Mouse (Mus musculus) spleen, postnatal 36 days (tissue): Measurements from ENCODE around the gene Cutc.

Experiments used
- DNase-seq, 2 experiments: peaks; one replicate each; pipeline ENCODE4 v3.0.0; 2022; ENCODE audit warnings: low spot score in 2 of 2, mixed read lengths in 1 of 2

The Cutc gene

GRCm38 (mm10) chr19:43752489-43753225 is at the start of gene Cutc, which contains the start of gene Cox15:
Gene Cutc (plus strand): TSS chr19:43752996.
Gene Cox15 (minus strand): TSS chr19:43753000.
- peak; percentile 95 to 96 for DNase-seq

GRCm38 (mm10) chr19:43704211-43704610 is 48.6 kb upstream of the Cutc start:
- no peak for DNase-seq

DNA sequence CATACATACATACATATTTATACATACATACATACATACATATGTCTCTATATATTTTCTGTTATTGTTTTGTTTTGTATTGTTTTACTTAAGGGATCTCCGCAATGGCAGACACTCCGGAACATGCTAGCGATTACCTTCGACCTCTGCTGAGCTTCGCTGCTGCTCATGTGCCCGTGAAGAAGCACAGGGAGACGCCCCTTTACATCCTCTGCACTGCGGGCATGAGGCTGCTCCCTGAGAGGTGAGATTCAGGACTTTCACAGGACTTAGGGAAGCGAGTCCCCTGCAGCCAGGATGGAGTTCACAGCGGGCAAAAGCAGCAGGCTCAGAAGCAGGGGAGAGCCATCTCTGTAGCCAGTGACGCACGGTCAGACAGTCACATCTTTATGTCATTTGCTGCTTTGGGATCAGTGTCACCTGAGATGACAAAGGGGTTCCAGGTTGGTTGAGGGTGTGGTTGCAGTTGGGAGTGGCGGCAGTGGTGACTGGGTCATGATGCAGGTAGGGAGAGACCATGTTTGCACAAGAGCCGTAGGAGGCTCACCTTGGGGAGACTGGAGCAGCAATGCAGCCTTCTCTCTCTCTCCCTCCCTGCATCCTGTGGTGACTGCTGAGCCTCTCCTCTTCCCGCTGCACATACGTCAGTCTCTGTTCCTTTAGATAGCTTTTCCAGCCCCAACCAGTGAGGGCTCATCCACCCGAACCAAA is 47.9 kb upstream of the Cutc start:
- no peak for DNase-seq

GRCm38 (mm10) chr19:43708206-43708605 is 44.6 kb upstream of the Cutc start:
- DNase-seq, result no peak

DNA sequence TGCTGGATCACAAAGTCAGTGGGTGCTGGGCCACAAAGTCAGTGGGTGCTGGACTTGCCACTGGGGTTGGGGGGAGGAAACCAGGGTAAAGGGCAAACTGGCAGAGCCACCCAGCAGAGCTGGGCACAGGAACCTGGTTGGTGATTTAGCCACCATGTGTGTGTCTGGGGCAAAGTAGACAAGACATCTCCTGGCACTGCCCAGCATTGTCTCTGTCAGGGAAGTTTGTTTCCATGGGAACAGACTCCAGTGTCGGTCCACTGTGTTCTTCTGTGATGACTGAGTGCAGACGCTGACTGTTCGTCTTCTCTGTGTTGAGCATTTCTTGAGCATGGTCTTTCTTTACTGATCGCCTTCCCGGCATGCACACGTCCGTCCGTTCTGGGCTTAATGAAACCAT is 43.5 kb upstream of the Cutc start:
- DNase-seq, result no peak

DNA sequence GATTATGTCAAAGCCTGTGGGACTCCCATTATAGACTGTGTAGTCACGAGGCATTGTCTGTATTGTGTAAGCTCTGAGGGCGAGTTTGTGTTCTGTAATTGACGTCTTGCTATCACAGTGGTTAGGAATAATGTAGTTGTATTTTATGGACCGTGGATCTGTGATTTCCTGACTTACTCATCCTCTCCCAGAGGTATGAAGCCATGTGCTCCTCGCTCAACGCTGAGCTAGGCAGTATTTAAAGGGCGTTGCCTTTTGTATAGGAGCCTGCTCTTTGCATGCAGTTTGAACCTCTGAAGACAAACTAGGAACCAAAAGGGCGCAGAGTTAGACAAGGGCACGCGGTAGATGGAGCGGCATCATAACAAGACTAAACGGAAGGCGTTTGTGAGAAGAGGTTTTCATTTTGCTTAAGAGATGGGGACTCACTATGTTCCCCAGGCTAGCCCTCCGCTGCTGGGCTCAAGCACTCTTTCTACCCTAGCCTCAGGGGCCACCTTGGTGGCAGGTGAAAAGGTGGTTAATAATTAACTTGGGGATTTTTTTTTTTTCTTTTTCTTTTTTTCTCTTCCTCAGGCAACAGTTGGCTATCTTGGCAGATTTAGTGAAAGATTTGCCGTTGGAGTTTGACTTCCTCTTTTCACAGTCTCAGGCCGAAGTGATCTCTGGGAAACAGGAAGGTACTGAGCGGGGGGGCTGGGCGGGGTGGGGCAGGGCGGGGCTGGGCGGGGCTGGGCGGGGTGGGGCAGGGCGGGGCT is 41.5 kb upstream of the Cutc start:
- peak; percentile 59 to 69 for DNase-seq

DNA sequence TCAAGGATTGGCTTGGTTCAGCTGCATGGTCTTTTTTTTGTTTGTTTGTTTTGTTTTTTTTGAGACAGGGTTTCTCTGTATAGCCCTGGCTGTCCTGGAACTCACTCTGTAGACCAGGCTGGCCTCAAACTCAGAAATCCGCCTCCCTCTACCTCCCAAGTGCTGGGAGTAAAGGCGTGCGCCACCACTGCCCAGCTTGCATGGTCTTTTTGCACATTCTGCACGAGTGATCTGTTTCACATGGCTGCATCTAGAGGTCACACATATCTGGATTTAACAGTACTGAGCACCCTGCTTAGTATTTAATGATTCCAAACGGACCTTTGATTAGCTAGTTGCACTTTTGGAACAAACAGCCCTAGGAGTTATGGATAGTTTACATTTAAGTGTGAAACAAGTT is 40.8 kb upstream of the Cutc start:
- DNase-seq, result no peak

DNA sequence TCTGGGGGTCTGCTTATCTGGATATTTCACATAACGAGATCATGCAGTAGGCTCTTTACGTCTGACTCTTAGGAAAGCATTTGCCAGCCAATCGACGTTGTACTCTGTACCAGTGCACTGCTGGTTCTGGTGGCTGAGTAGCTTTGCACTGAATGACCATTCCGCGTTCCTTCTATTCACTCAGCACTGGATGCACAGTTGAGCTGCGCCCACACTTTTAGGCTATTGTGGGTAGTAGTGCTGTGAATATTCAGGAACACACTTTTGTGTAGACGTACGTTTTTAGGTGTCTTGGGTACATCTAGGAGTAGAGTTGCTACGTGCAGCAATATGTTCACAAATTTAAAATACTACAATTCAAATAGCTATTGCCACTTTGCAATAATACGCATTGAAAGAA is 32.7 kb upstream of the Cutc start:
- no peak for DNase-seq

- no peak for DNase-seq
Observed at GRCm38 (mm10) chr19:43722891-43723290, 29.9 kb upstream of the Cutc start.

DNA sequence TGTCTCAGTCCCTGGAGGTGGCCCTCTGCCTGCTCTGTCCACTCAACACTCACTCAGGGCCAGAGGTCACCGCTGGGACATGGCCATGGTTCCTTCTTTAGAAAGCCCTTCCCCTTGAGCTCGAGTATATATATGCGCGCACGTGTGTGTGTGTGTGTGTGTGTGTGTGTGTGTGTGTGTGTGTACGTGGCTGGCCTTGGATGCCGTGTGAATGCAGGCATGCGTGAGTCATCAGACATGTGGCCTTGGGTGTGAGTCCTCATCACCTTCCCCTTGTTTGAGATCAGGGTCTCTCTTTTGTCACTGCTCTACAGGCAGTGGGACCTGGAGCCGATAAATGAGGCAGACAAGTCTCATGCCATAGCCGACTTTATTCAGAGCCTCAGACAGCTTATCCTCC is 29.3 kb upstream of the Cutc start:
- DNase-seq, result no peak

- no peak for DNase-seq
Observed at GRCm38 (mm10) chr19:43724194-43724593, 28.6 kb upstream of the Cutc start.

DNA sequence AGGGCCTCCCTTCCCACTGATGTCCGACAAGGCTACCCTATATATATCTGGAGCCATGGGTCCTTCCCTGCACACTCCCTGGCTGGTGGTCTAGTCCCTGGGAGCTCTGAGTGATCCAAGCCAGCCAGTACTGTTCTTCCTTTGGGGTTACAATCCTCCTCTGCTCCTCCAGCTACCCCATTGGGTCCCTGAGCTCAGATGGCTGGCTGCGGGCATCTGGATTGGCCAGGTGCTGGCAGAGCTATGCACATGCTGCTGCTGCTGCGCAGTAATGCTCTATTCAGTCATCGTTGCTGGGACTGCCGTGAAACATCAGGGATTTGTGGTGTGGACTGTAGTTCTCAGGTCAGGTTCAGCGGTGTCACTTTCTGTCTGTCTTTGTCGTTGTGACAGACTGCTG is 28.0 kb upstream of the Cutc start:
- DNase-seq, result no peak

- peak; percentile 59 to 69 for DNase-seq
Observed at GRCm38 (mm10) chr19:43726510-43727146, 26.2 kb upstream of the Cutc start.

- no peak for DNase-seq
Observed at GRCm38 (mm10) chr19:43729296-43730036, 23.3 kb upstream of the Cutc start.

- DNase-seq, result no peak
Observed at GRCm38 (mm10) chr19:43730037-43730428, 22.8 kb upstream of the Cutc start.

GRCm38 (mm10) chr19:43731157-43731556 is 21.6 kb upstream of the Cutc start:
- DNase-seq, result no peak

DNA sequence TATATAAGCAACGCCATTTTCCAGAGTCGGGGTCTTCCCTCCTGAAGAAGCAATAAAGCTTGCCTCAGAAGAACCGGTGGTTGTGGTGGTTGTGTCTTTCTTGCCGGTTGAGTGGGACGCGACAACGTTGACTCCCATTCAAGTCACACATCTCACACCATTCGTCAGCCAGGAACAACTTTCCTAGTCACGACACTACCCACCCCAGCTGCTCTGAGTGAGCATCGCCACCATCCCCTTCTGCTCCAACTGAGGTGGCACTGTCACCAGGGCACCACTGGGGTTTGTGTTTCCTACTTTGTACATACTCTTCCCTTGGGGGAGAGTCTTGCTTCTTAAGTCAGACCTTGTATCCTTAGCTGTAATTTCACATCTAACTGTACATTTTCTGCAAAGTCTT is 14.4 kb upstream of the Cutc start:
- DNase-seq, result no peak

GRCm38 (mm10) chr19:43743401-43743800 is 9.4 kb upstream of the Cutc start:
- DNase-seq, result no peak

DNA sequence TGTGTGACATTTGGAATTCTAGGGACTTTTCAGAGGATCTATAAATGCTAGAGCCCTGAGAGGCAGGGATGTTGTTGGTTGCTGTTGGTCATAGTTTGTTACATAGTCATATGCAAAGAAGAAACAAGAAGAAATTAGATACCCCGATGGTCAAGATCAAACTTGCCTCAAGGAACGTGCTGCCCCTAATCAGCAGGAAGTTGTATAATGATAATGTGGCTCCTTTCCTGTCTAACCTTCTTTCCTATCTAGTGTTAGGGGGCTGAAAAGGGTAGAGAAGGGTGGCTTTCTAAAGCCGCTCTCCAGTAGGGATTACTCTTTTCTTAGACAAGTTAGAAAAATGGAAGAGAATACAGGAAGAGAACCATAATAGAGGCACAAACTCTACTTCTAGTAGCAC is 7.1 kb upstream of the Cutc start:
- no peak for DNase-seq

- DNase-seq, result no peak
Observed at GRCm38 (mm10) chr19:43747877-43748276, 4.9 kb upstream of the Cutc start.

- DNase-seq, result no peak
Observed at GRCm38 (mm10) chr19:43750008-43750407, 2.8 kb upstream of the Cutc start.
